Mouse (Mus musculus) neural tube, embryonic 14.5 days (tissue): ENCODE results near the gene Rps2. TPM values are rescaled to one million over a fixed set of nuclear protein-coding genes. Genes with fewer than 3 reads are reported as not detected.
A peak's percentile ranks its signal among the peaks of the same experiment; 100 is the strongest.

Experiments
- ATAC-seq: fragments of 200-750 bp; cut with Nextera tagmentation; 2 replicates; pipeline ENCODE4 v1.8.0; 2017; ENCODE audit warnings: low read depth, mild to moderate bottlenecking, moderate TSS enrichment, moderate library complexity
- H3K27ac ChIP-seq: fragments of 300-500 bp; sonication (generic); 2 replicates; pipeline ENCODE4 v1.5.1; 2014; ENCODE audit warnings: low read depth, mild to moderate bottlenecking, control low read depth, low read length, moderate library complexity, mixed read lengths
- H3K27me3 ChIP-seq: fragments of 300-500 bp; sonication (generic); 2 replicates; pipeline ENCODE4 v1.6.1; 2014; ENCODE audit warnings: low read length; ENCODE audit not compliant: control insufficient read depth, insufficient read depth
- H3K36me3 ChIP-seq: fragments of 300-500 bp; sonication (generic); 2 replicates; pipeline ENCODE4 v1.6.1; 2014; ENCODE audit warnings: low read length, mixed read lengths; ENCODE audit not compliant: control insufficient read depth, insufficient read depth
- H3K4me1 ChIP-seq: fragments of 300-500 bp; sonication (generic); 2 replicates; pipeline ENCODE4 v1.6.1; 2014; ENCODE audit warnings: low read length; ENCODE audit not compliant: control insufficient read depth, insufficient read depth
- H3K4me2 ChIP-seq: fragments of 300-500 bp; sonication (generic); 2 replicates; pipeline ENCODE4 v1.6.1; 2014; ENCODE audit warnings: mild to moderate bottlenecking, low read depth, low read length, control low read depth
- H3K4me3 ChIP-seq: fragments of 300-500 bp; sonication (generic); 2 replicates; pipeline ENCODE4 v1.5.1; 2014; ENCODE audit warnings: low read depth, low read length, control low read depth, mixed read lengths
- H3K9ac ChIP-seq: fragments of 300-500 bp; sonication (generic); replicated peaks from 2 replicates; pipeline ENCODE4 v1.6.1; 2014; ENCODE audit warnings: low read depth, mild to moderate bottlenecking, control low read depth, low read length, mixed read lengths
- H3K9me3 ChIP-seq: fragments of 300-500 bp; sonication (generic); 2 replicates; pipeline ENCODE4 v1.6.1; 2016; ENCODE audit warnings: low read length; ENCODE audit not compliant: control insufficient read depth
- WGBS: fragments of 180-500 bp; shearing (Covaris S2); extraction: QIAGEN DNeasy Blood & Tissue Kit; methylation state at CpG from one replicate; pipeline ENCODE4 v1.1.7; 2014; 5-methylcytosine and 5-hydroxymethylcytosine counted together
- polyA plus RNA-seq: library from polyadenylated mRNA; unstranded; fragments of >200 nt; fragmentation: Nextera tagmentation; extraction: Ambion mirVana; gene quantifications from 2 replicates; pipeline ENCODE4 v1.2.1, GENCODE M21; 2014

Gene Rps2
- polyA plus RNA-seq, 1 experiment from 2014 or later = 742 TPM

DNA sequence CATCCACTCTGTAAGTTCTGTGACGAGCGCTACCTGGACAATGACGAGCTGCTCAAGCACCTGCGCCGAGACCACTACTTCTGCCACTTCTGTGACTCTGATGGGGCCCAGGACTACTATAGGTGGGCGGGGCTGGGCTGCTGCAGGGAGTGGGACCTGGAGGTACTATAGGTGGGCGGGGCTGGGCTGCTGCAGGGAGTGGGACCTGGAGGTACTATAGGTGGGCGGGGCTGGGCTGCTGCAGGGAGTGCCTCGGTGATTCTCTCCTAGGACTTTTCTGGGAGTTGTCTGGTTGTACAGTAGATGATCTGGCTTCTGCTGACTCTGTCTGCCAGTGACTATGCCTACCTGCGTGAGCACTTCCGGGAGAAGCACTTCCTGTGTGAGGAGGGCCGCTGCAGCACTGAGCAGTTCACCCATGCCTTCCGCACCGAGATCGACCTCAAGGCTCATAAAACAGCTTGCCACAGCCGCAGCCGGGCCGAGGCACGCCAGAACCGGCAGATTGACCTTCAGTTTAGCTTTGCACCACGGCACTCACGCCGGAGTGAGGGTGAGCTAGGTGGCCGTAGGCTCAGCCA, 40.3 kb upstream of the Rps2 start:
- no peak overlapping the region for H3K4me3 ChIP-seq
- 91% methylated on average over 24 of the region's 24 CpGs for WGBS
- H3K9ac ChIP-seq = no peak overlapping the region
- H3K4me1 ChIP-seq = no peaks in the 10 kb centered on the region
- H3K27ac ChIP-seq = no peak overlapping the region
- H3K36me3 ChIP-seq = peaks cover 49% of the 10 kb centered on the region
- no peaks in the 10 kb centered on the region for H3K9me3 ChIP-seq
- no peak for ATAC-seq
- H3K27me3 ChIP-seq = no peaks in the 10 kb centered on the region
- H3K4me2 ChIP-seq = no peak overlapping the region

DNA sequence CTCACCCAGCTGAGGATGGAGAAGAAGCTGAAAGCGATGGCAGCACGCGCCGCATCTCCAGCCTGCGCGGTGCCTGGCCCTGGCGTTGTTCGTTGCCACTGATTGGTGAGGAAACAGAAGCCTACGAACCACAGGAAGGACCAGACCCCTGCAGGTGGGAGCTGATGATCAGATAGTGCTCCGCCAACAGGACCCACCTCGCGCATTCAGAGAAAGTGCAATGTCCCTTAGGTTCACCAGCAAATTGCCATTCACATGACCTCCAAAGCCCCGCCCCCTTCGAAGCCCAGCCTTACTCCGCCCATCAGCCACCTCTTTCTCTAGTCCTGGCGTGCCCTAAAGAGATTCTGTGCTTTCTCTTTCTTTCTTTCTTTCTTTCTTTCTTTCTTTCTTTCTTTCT, 31.4 kb upstream of the Rps2 start:
- peaks cover under 1% of the 10 kb centered on the region; the same call in 1 of the 2 replicates for H3K36me3 ChIP-seq
- peaks cover 15% of the 10 kb centered on the region; the same call in 1 of the 2 replicates for H3K4me1 ChIP-seq
- no peak overlapping the region for H3K4me3 ChIP-seq
- WGBS = 34% methylated on average over 16 of the region's 16 CpGs
- no peak overlapping the region for H3K27ac ChIP-seq
- H3K9me3 ChIP-seq = no peaks in the 10 kb centered on the region
- H3K9ac ChIP-seq = no peak overlapping the region
- no peak for ATAC-seq
- no peak overlapping the region for H3K4me2 ChIP-seq
- H3K27me3 ChIP-seq = peaks cover 13% of the 10 kb centered on the region

DNA sequence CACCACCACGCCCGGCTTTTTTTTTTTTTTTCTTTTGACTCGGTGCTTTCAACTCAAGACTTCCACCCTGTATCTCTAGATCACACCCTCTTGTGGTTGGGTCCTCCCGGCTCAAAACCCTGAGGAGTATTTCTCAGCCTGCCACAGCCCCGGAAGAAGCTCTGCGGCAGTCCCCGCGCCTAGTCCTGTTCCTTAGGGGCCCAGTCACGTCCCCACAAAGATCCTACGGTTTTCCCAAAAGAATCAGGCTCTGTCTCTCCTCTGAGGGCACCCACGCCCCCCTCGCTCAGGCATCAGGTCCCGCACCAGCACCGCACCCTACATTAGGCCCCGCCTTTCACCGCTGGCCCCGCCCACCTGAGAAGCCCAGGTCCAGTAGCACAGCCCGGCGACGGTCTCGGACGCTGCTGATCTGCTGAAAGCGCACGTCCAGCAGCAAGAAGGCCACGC, 30.7 kb upstream of the Rps2 start:
- WGBS = 1% methylated on average over 25 of the region's 25 CpGs
- ATAC-seq = no peak

DNA sequence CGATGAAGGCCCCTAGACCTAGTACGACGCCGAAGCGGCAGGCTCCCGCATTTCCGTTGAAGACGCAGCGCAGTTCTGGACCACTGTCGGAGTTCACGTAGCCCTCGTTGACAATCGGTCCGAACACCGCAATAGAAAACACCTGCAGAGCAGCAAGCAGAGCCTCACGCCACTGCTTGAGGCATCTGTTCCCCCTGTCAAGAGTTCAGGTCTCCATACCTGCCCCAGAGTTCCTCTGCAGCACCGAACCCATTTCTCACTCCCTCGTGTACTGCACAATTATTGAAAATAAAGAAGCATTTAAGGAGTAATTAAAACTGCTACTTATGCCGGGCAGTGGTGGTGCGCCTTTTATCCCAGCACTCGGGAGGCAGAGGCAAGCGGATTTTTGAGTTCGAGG, 30.3 kb upstream of the Rps2 start:
- no peak overlapping the region for H3K27ac ChIP-seq
- H3K4me1 ChIP-seq = peaks cover 15% of the 10 kb centered on the region; the same call in 1 of the 2 replicates
- H3K4me2 ChIP-seq = peak overlapping the region; percentile 72
- peaks cover 13% of the 10 kb centered on the region for H3K27me3 ChIP-seq
- H3K9ac ChIP-seq = peak overlapping the region; percentile 25
- 19% methylated on average over 23 of the region's 23 CpGs for WGBS
- no peaks in the 10 kb centered on the region for H3K36me3 ChIP-seq
- no peak for ATAC-seq
- H3K9me3 ChIP-seq = no peaks in the 10 kb centered on the region
- H3K4me3 ChIP-seq = peak overlapping the region; percentile 19

More for the DNA sequence above, 30.7 kb upstream of the Rps2 start:
- Histone ChIP-seq H3K4me1 (peaks cover 15% of the 10 kb centered on the region; the same call in 1 of the 2 replicates), H3K36me3 (no peaks in the 10 kb centered on the region), H3K4me3 (peak overlapping the region; percentile 19), H3K4me2 (peak overlapping the region; percentile 72), H3K27ac (no peak overlapping the region), H3K9ac (peak overlapping the region; percentile 25), H3K9me3 (no peaks in the 10 kb centered on the region), H3K27me3 (peaks cover 13% of the 10 kb centered on the region)

DNA sequence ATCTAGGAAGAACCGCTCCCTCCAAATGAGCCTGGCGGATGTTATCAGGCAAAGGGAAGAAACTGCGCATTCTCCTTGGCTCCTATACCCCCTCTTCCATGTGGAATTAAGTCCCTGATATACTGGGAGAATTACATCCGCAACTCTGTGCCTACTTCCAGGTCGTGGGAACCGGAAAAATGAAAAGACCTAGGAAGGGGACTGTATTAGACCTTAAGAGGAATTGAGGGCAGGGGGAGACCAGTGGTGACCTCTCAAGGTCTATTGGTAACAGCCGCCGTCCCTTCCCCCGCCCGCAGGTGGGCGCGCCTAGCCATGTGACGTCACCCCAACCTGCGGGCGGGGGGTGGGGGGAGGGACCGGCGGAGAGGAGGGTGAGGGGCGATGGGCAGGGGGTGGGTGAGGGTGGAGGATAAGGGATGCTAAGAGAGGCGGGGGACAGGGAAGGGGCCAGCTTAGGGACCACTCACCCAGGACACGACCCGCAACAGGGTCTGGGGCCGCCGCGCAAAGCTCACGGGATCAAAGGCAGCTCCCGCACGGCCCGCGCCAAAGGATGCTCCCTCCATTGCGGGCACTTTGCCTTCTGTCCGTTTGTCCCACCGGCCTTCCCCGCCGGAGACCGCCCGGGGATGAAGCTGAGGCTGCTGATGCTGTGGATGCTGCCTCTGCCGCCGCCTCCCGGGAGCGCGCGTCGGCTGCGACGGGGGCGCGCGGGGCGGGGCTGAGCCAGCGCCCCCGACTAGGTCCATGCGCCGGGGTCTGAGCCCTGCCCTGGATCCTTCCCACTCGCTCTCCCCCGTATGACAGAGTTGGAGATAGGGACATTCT, 28.4 kb upstream of the Rps2 start, which contains the start of gene Syngr3:
Gene Syngr3 (minus strand): TSS at position 705 of the 831 bp plus-strand sequence.
- Histone ChIP-seq H3K36me3 (no peaks in the 10 kb centered on the region), H3K27me3 (peaks cover 13% of the 10 kb centered on the region), H3K4me3 (peak within 1 kb of the TSS; percentile 74), H3K9ac (peak within 1 kb of the TSS; percentile 89), H3K27ac (peak within 1 kb of the TSS; percentile 88), H3K4me1 (peaks cover 15% of the 10 kb centered on the region; the same call in 1 of the 2 replicates), H3K9me3 (no peaks in the 10 kb centered on the region), H3K4me2 (peak within 1 kb of the TSS; percentile 72)
- WGBS = under 1% methylated on average over 50 of the region's 55 CpGs
- peak; percentile 72 for ATAC-seq

DNA sequence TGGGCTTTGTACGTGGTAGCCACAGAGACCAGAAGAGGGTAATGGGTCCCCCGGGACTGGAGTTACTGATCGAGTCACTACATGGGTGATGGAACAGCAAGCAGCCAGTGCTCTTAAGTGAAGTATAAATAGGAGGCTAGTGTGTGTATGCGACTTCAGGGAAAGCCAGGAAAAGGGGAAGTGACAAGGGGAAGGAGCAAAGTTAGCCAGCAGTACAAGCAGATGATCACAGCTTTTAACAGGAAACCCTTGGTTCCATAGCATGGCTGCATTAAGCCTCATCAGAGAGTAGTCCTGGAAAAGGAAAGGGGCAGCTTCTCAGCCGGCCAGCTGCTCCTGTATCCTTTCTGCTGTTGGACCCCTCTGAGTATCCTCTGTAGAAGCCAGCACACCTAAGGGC, 25.5 kb upstream of the Rps2 start:
- Histone ChIP-seq H3K9me3 (no peaks in the 10 kb centered on the region), H3K4me1 (peaks cover 24% of the 10 kb centered on the region; the same call in 1 of the 2 replicates), H3K27me3 (peaks cover 12% of the 10 kb centered on the region), H3K4me2 (no peak overlapping the region), H3K36me3 (no peaks in the 10 kb centered on the region), H3K4me3 (no peak overlapping the region), H3K27ac (no peak overlapping the region), H3K9ac (no peak overlapping the region)
- WGBS = 83% methylated on average over 5 of the region's 5 CpGs
- no peak for ATAC-seq

DNA sequence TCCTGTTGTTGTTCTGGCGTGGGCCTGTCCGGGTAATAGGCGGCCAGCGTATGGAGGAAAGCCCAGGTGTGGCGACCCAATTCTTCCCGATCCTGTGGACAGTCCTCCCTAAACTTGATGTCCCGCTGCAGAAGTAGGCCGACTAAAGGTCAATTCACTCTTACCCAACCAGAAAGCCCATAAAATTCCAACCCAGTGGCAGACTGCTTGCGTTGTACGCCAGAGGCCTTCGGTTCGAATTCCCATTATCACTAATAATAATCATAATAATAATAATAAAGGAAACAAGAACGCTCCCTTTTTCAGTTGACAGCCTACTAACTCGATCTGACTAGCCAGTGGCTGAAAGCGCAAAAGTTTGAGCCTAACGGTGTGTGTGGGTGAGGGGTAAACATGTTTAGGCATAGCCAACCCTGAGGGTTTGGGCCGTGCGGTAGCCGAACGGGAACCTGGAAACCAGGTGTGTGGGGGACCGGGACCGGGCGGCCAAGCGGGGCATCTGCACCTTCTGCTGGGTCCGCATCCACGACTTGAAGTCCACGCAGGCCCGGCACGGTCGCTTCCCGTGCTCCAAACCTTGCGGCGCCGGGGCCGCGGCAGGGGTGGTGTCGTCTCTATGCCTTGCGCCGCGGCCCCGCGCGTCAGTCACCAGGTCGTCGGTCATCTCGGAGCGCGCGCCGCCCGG, 22.4 kb upstream of the Rps2 start:
- 8% methylated on average over 31 of the region's 51 CpGs for WGBS
- no peaks in the 10 kb centered on the region for H3K9me3 ChIP-seq

DNA sequence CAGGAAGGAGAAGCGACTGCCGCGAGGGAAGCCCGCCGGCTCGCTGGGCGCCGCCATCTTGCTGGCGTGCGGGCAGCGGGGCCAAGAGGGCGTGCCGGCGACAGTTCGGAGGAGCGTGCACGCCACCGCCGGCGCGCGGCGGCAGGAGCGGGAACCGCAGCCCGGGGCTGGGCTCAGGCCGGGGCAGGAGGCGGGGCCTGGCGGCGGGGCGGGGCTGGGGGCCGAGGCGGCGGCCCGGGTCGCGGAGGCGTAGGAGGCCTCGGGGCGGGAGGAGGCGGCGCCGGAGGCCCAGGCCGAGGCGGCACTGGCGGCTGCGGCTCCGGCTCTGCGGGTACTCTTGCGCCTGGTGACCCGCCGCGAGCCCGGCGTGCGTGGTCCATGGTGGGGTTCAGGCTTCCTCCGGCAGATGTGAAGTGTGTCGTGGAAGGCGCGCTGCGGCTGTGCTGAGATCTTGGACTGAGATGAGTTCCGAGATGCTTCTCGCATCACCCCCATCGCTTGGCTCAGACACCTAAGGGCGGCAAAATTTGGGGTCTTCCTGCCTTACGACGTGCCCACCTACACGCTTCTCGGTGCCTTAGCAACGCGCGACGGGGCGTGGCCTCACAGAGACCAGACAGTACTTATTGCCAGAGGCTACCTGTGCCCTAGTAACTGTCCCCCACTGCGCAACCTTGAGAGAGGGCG, 21.8 kb upstream of the Rps2 start, which contains the start of the genes Gfer and Noxo1:
Gene Gfer (minus strand): TSS at position 146 of the 687 bp plus-strand sequence.
Gene Noxo1 (plus strand): TSS at position 224 of the 687 bp plus-strand sequence.
- WGBS = under 1% methylated on average over 56 of the region's 76 CpGs
- peak; percentile 89 for ATAC-seq

More for the DNA sequence above, 22.4 kb upstream of the Rps2 start:
- H3K27ac ChIP-seq = peak overlapping the region; percentile 78
- H3K36me3 ChIP-seq = peaks cover 10% of the 10 kb centered on the region
- peak overlapping the region; percentile 75 for H3K4me3 ChIP-seq
- H3K27me3 ChIP-seq = 0 out of 2 replicates have a peak, but pooled peaks cover 2% of the 10 kb centered on the region
- H3K9ac ChIP-seq = peak overlapping the region; percentile 81
- H3K4me1 ChIP-seq = peaks cover 13% of the 10 kb centered on the region; the same call in 1 of the 2 replicates
- no peak; the same call in 1 of the 2 replicates for ATAC-seq
- peak overlapping the region; percentile 68 for H3K4me2 ChIP-seq

More for the DNA sequence above, 21.8 kb upstream of the Rps2 start, which contains the start of the genes Gfer and Noxo1:
- no peaks in the 10 kb centered on the region for H3K9me3 ChIP-seq
- H3K4me3 ChIP-seq = peak within 1 kb of the TSS; percentile 75
- peaks cover 11% of the 10 kb centered on the region; the same call in 1 of the 2 replicates for H3K4me1 ChIP-seq
- peak within 1 kb of the TSS; percentile 68 for H3K4me2 ChIP-seq
- peak within 1 kb of the TSS; percentile 78 for H3K27ac ChIP-seq
- H3K36me3 ChIP-seq = peaks cover 17% of the 10 kb centered on the region
- no peaks in the 10 kb centered on the region for H3K27me3 ChIP-seq
- H3K9ac ChIP-seq = peak within 1 kb of the TSS; percentile 81
